In the genomic region with DNA sequence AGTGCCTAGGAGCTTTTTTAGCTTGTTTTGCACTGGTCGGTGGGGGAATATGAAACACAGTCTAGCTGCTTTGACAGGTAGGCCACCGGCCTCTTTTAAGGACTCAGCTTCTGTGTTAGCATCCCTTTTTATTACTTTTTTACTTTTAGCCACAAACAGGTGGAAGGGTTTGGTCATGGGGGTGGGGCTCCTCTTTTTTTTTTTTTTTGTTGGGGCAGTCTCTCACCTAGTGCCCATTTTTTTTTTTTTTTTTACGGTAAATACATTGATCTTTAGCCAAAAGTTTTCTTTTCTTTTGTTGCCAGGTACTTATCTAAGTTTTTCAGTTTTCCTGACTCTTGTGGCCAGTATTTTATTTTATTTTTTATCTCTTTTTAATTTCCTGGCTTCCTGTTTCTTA, we compare ENCODE assay signal across 20 mouse cellular contexts. TPM values are rescaled to one million over a fixed set of nuclear protein-coding genes. Genes with fewer than 3 reads are reported as not detected.
A peak's percentile ranks its signal among the peaks of the same experiment; 100 is the strongest.
DNase-seq lines count a peak whose midpoint lies in the region; ATAC-seq and TF ChIP-seq lines count a peak whose summit lies in the region.
"Had no signal": no experiment of that assay in that cellular context is flagged by ENCODE, and none has a peak within 500 bp of the region (broad histone marks: within the 10 kb centered on the region; RNA-seq: fewer than 3 reads in every experiment).

No protein-coding gene starts in this region.

- no peaks in the 10 kb centered on the region for H3K27me3 ChIP-seq in spleen, adult 2 months (ENCODE audit: control insufficient read depth, insufficient read depth, low read length)
- no peaks in the 10 kb centered on the region for H3K27me3 ChIP-seq in liver, embryonic 15.5 days
- no peaks in the 10 kb centered on the region for H3K27me3 ChIP-seq in kidney, embryonic 16.5 days (ENCODE audit: insufficient read depth, low read length)
- H3K27me3 ChIP-seq: forebrain, embryonic 13.5 days; heart, embryonic 12.5 days had no signal

- no peak for ATAC-seq in liver, embryonic 15.5 days (ENCODE audit: insufficient read depth)
- ATAC-seq in kidney, embryonic 16.5 days (ENCODE audit: low FRiP score, low TSS enrichment) = no peak
- ATAC-seq: forebrain, embryonic 13.5 days; forebrain, postnatal 0 days had no signal

- no peak for TF ChIP-seq CTCF in spleen, adult 2 months (IDR thresholded peaks at IDR 0.05; ENCODE audit: extremely low read depth, insufficient read depth, insufficient read length, insufficient replicate concordance)

- H3K4me2 ChIP-seq in liver, embryonic 15.5 days = no peak overlapping the region
- no peak overlapping the region for H3K4me2 ChIP-seq in kidney, embryonic 16.5 days (replicated peaks; ENCODE audit: low read depth, low read length)

- peaks cover 9% of the 10 kb centered on the region for H3K36me3 ChIP-seq in spleen, adult 2 months (ENCODE audit: control insufficient read depth, insufficient read depth, low read length)
- H3K36me3 ChIP-seq in liver, embryonic 15.5 days (replicated peaks) = peaks cover 9% of the 10 kb centered on the region; the same call in 1 of the 2 replicates
- H3K36me3 ChIP-seq in kidney, embryonic 16.5 days (ENCODE audit: insufficient read depth, low read length) = no peaks in the 10 kb centered on the region
- H3K36me3 ChIP-seq: embryonic facial prominence, embryonic 10.5 days; heart, embryonic 12.5 days; hindbrain, embryonic 10.5 days had no signal

- no peak for TF ChIP-seq POLR2A in spleen, adult 2 months (IDR thresholded peaks at IDR 0.05; ENCODE audit: low read depth, low read length)

- no peak overlapping the region for H3K4me3 ChIP-seq in spleen, adult 2 months (ENCODE audit: extremely low read depth, insufficient read depth, insufficient read length)
- no peak overlapping the region for H3K4me3 ChIP-seq in liver, embryonic 15.5 days (replicated peaks)
- H3K4me3 ChIP-seq in kidney, embryonic 16.5 days (ENCODE audit: low read length) = no peak overlapping the region
- H3K4me3 ChIP-seq: forebrain, embryonic 13.5 days had no signal

- H3K4me1 ChIP-seq in spleen, adult 2 months (ENCODE audit: control insufficient read depth, insufficient read depth, insufficient read length) = peaks cover 13% of the 10 kb centered on the region
- peaks cover 92% of the 10 kb centered on the region for H3K4me1 ChIP-seq in liver, embryonic 15.5 days (replicated peaks)
- H3K4me1 ChIP-seq in kidney, embryonic 16.5 days (ENCODE audit: insufficient read depth, low read length) = peaks cover 15% of the 10 kb centered on the region; the same call in 1 of the 2 replicates

- 0 out of 2 replicates have a peak overlapping the region, but pooled peaks have one; percentile 25 for H3K9ac ChIP-seq in liver, embryonic 15.5 days
- no peak overlapping the region for H3K9ac ChIP-seq in kidney, embryonic 16.5 days (replicated peaks; ENCODE audit: low read length)
- H3K9ac ChIP-seq: forebrain, postnatal 0 days had no signal

- no peak for DNase-seq in spleen, adult 2 months (ENCODE audit: low read depth in 1 of 2, low spot score in 2 of 2)
- DNase-seq in spleen, postnatal 10 days (ENCODE audit: low spot score in 2 of 2) = no peak
- peak; percentile 45 for DNase-seq in induced T-regulatory cell, adult 2 months (ENCODE audit: low read depth)
- DNase-seq in cerebellum, postnatal 25 days = no peak
- DNase-seq in urinary bladder, postnatal 14 days (ENCODE audit: low spot score) = no peak
- DNase-seq: adrenal gland, adult 8-10 months; cerebellum, adult 11-12 months; cerebellum, adult 9-10 months; cerebellum, postnatal 36 days; forebrain, postnatal 0 days; gastrocnemius, postnatal 14 days had no signal

- 46% methylated on average over 3 of the region's 3 CpGs for WGBS in spleen, adult 2 months
- WGBS in liver, embryonic 15.5 days (ENCODE audit: insufficient replicate concordance) = 33% methylated on average over 3 of the region's 3 CpGs
- WGBS in kidney, embryonic 16.5 days = 85% methylated on average over 3 of the region's 3 CpGs

- H3K9me3 ChIP-seq in liver, embryonic 15.5 days (replicated peaks) = no peaks in the 10 kb centered on the region
- H3K9me3 ChIP-seq in kidney, embryonic 16.5 days (ENCODE audit: low read length) = no peaks in the 10 kb centered on the region
- H3K9me3 ChIP-seq: embryonic facial prominence, embryonic 10.5 days; forebrain, embryonic 13.5 days; heart, embryonic 12.5 days; hindbrain, embryonic 10.5 days had no signal

- 0 out of 2 replicates have a peak overlapping the region, but pooled peaks have one; percentile 36 for H3K27ac ChIP-seq in spleen, adult 2 months (ENCODE audit: insufficient read depth, low read length)
- peak overlapping the region; percentile 76 for H3K27ac ChIP-seq in liver, embryonic 15.5 days (replicated peaks)
- H3K27ac ChIP-seq in kidney, embryonic 16.5 days (ENCODE audit: low read length) = no peak overlapping the region
- H3K27ac ChIP-seq: embryonic facial prominence, embryonic 10.5 days; forebrain, embryonic 13.5 days; hindbrain, embryonic 14.5 days had no signal

RNA-seq across cellular contexts. Expression of gene Zg16, which starts 1.0 kb away (rescaled TPM):
- polyA plus RNA-seq in spleen, adult 2 months (2012; rRNA removed) = 1,018 and 1,065 TPM in 2 replicates
- polyA plus RNA-seq in liver, embryonic 15.5 days (2015; fragmentation: Nextera tagmentation; extraction: Ambion mirVana) = 0.24 and 0.33 TPM in 2 replicates
- not detected in 2 replicates for polyA plus RNA-seq in kidney, embryonic 16.5 days (2015; fragmentation: Nextera tagmentation; extraction: Ambion mirVana)
- polyA plus RNA-seq: C2C12; embryonic facial prominence, embryonic 10.5 days; embryonic facial prominence, embryonic 14.5 days; forebrain, embryonic 13.5 days; forebrain, postnatal 0 days; heart, embryonic 12.5 days; hindbrain, embryonic 10.5 days; hindbrain, embryonic 14.5 days had no signal

RNA-seq across cellular contexts. Expression of gene AI467606, which starts 3.1 kb away (rescaled TPM):
- polyA plus RNA-seq in spleen, adult 2 months (2012; rRNA removed) = 135 and 221 TPM in 2 replicates
- 8.2 and 9.5 TPM in 2 replicates for polyA plus RNA-seq in liver, embryonic 15.5 days (2015; fragmentation: Nextera tagmentation; extraction: Ambion mirVana)
- polyA plus RNA-seq in kidney, embryonic 16.5 days (2015; fragmentation: Nextera tagmentation; extraction: Ambion mirVana) = 5.3 and 5.4 TPM in 2 replicates

RNA-seq across cellular contexts. Expression of gene Qprt, which starts 33.9 kb away (rescaled TPM):
- polyA plus RNA-seq in spleen, adult 2 months (2012; rRNA removed) = 5.5 and 5.8 TPM in 2 replicates
- 65.5 and 76.7 TPM in 2 replicates for polyA plus RNA-seq in liver, embryonic 15.5 days (2015; fragmentation: Nextera tagmentation; extraction: Ambion mirVana)
- polyA plus RNA-seq in kidney, embryonic 16.5 days (2015; fragmentation: Nextera tagmentation; extraction: Ambion mirVana) = 24.4 and 26.2 TPM in 2 replicates
- polyA plus RNA-seq: C2C12 had no signal

RNA-seq across cellular contexts. Expression of gene Kif22, which starts 45.8 kb away (rescaled TPM):
- 6.3 and 8.2 TPM in 2 replicates for polyA plus RNA-seq in spleen, adult 2 months (2012; rRNA removed)
- polyA plus RNA-seq in liver, embryonic 15.5 days (2015; fragmentation: Nextera tagmentation; extraction: Ambion mirVana) = 108 and 111 TPM in 2 replicates
- 145 and 150 TPM in 2 replicates for polyA plus RNA-seq in kidney, embryonic 16.5 days (2015; fragmentation: Nextera tagmentation; extraction: Ambion mirVana)

RNA-seq across cellular contexts. Expression of gene Spn, which starts 49.5 kb away (rescaled TPM):
- polyA plus RNA-seq in spleen, adult 2 months (2012; rRNA removed) = 54.6 and 56.6 TPM in 2 replicates
- 6.7 and 6.8 TPM in 2 replicates for polyA plus RNA-seq in liver, embryonic 15.5 days (2015; fragmentation: Nextera tagmentation; extraction: Ambion mirVana)
- 0.21 and 0.32 TPM in 2 replicates for polyA plus RNA-seq in kidney, embryonic 16.5 days (2015; fragmentation: Nextera tagmentation; extraction: Ambion mirVana)
- polyA plus RNA-seq: hindbrain, embryonic 10.5 days; hindbrain, embryonic 14.5 days had no signal

Comparison
In these comparisons a context has a peak if more than half of its experiments do, and no peak if none do; other contexts are left out.
1. RNA of gene Zg16, which starts 1.0 kb away (polyA plus RNA-seq): 1,018 to 1,065 TPM in spleen, adult 2 months; 0.24 to 0.33 TPM in liver, embryonic 15.5 days and not detected in kidney, embryonic 16.5 days; every median in the first group is over 100 times any median in the second.
2. RNA of gene AI467606, which starts 3.1 kb away (polyA plus RNA-seq): 135 to 221 TPM in spleen, adult 2 months; 8.2 to 9.5 TPM in liver, embryonic 15.5 days and 5.3 to 5.4 TPM in kidney, embryonic 16.5 days; every median in the first group is over 10 times any median in the second.